Mouse (Mus musculus) cerebellum, adult 11-12 months (tissue): Measurements from ENCODE around the gene Tes.
"Not testable (repeated sequence)": the region's sequence is repeated elsewhere in the genome, so short reads cannot be mapped to it uniquely, and the experiment has no call there.

Source experiments
- DNase-seq: peaks from one replicate; pipeline ENCODE4 v3.0.0; 2022

The Tes gene

DNA sequence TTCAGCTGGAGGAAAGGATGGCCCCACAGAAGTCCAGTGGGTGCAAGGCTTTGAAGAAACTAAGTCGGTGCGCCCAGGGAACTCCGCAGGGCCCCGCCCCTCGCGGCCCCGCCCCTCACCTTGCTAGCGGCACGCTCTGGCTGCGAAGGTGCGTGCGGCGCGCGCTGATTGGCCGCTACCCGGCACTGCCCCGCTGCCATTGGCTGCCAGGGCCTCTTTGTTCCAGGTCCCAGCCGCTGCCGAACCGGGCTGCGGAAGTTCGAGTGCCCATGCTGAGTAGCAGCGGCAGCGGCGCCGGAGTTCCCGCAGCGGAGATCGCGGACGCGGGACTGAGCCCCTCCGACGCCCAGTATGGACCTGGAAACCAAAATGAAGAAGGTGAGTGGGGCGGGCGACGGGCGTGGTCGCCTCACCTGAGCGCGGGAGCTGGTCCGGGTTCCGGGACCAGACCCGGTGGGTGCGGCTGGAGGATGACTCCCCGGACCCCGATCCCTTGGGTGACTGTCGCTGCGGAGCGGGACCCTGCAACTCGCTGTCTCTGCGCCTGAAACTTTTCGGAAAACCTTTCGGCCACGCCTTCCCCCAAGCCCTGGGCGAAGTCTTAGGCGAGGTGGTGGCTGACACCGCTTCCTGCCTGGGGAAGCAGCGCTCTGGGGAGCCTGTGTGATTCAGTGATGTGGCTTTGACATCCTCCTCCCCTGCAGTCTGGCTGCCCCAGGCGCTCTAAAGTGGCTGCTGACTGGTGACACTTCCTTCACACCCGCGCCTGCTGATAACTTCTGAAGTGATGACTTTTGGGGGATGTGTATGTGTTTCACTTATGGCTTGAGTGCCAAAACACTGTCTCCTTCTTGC, at the start of gene Tes:
Tes (plus strand) TSS at position 214 of the 855 bp plus-strand sequence.
- peak; percentile 22 for DNase-seq

DNA sequence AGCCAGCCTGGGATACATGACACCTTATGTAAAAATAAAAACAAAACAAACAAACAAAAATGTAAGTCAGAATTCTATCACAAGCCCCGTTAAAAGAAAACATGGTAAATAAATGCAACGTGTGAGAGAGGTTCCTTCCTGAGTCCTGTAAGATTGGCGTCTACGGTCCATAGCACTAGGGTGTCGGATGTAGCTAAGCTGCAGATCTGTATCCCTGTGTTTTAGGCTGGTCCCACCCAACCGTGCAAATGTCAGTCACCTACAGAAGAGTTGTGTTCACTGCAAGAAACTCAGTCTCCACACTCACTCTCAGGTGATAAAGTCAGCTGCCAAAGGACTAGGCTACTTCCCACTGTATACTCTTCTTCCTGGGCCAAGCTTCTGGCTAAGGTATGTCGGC, 39.1 kb upstream of the Tes start:
- no peak for DNase-seq

GRCm38 (mm10) chr6:17027572-17027971, 37.4 kb upstream of the Tes start:
- DNase-seq, result no peak

DNA sequence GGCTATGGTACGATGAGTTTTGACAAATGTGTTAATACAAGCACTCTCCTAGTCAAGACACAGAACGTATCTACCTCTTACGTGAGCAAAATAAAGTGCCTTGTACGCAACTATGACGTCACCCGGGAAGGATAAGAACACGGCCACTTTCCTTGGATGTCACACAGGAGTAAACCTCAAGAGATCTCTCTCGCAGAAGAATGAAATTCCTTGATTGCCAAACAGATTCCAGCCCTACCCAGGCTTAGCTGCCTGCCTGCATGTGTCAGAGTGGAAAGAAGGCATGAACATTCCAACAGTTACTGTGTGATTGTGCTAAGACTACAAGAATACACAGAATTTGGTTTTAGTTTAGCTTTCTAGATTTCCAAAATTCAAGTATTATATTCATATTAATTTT, 36.1 kb upstream of the Tes start:
- no peak for DNase-seq

DNA sequence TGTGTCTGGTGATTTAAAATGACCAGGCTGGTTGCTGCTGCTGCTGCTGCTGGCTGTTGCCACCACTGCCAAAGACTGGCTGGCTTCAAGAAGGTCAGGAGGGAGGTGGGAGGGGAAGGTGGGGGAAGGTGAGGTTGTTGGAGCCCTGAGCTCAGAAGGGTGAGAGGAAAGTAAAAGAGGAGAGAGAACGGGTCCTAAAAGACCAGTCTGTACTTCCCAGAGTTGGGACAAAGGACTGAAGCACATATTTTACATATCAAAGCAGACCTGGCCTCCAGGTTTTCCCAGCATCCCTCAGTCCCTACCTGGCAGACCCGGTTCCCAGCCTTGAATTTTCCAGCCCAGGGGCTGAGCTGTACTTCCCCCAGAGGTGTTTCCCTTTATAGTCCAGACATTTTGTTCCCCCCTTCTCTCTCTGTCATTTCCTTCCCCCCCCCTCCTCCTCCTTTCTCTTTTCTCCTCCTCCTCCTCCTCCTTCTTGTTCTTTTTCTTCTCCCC, 32.7 kb upstream of the Tes start:
- no peak for DNase-seq

DNA sequence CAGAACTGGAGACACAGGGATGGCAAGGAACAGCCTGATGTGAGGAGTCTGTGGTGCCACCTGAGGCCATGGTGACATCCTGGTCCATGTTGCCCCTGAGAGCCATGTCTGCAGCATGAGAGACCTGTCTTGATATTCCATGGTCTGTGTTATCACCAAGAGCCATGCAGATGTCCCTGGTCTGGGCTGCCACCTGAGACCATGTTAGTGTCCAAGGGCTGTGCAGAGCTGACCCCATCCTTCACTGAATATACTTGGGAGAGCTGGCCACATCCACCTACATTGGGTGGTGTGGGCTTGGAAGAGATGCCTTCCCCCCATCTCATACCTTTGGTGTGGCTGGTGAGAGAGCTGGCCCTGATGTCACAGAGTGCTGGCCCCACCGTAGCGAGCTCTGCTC, 30.9 kb upstream of the Tes start:
- DNase-seq, result no peak

DNA sequence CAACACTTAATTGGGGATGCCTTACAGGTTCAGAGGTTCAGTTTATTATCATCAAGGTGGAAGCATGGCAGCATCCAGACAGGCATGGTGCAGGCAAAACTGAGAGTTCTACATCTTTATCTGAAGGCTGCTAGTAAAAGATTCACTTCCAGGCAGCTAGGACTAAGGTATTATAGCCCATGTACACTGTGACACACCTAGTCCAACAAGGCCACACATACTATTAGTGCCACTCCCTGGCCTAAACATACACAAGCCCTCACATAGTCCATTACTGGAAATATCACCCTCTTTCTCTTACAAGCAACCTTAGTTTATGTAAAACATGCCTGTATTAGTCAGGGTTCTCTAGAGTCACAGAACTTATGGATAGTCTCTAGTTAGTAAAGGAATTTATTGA, 29.7 kb upstream of the Tes start:
- no peak for DNase-seq

- no peak for DNase-seq
Measured at GRCm38 (mm10) chr6:17051432-17052025, 13.4 kb upstream of the Tes start.

GRCm38 (mm10) chr6:17053028-17053660, 11.8 kb upstream of the Tes start:
- DNase-seq, result no peak

- DNase-seq, result no peak
Measured at GRCm38 (mm10) chr6:17054781-17055180, 10.2 kb upstream of the Tes start.

GRCm38 (mm10) chr6:17055659-17056058, 9.3 kb upstream of the Tes start:
- no peak for DNase-seq

GRCm38 (mm10) chr6:17059501-17059900, 5.4 kb upstream of the Tes start:
- DNase-seq, result no peak

DNA sequence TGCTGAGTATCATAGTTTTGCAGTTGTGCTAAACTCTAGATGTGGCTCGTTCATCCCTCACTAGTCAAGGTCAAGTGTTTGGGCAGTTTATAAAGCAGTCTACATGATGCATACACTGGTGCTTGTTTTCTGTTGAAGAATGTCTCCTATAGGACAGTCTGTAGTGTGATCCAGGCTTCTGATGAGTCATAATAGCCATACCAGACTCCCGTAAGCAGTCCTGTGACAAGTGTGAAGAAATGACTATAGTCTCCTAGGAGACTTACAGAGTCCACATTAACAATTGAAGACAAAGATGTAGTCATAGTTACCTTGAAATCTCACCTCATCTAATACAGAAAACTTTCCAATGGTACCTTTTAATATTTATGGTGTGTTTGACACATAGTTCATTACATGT, 4.8 kb upstream of the Tes start:
- DNase-seq, result no peak

- not testable (repeated sequence) for DNase-seq
Measured at GRCm38 (mm10) chr6:17061826-17062225, 3.1 kb upstream of the Tes start.

DNA sequence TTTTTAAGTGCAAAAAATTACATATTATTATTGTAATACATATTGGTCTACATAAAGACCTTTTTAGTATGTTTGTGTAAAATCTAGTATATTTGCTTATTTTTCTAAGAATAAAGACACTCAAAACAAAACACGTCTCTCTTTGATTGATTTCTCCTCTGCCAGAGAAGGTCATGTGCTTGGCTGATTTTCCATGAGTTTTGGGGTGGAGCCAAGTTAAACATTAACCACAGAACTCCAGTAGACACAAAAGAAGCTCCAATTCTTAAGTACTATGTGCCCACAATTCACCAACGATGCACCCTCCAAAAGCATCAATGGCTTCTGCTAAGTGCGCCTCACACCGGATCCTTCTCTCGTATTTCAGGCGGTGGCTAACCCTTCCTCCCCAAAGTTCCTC, 2.6 kb upstream of the Tes start:
- DNase-seq, result no peak

GRCm38 (mm10) chr6:17065791-17066169, 831 bp downstream of the Tes start:
- no peak for DNase-seq

DNA sequence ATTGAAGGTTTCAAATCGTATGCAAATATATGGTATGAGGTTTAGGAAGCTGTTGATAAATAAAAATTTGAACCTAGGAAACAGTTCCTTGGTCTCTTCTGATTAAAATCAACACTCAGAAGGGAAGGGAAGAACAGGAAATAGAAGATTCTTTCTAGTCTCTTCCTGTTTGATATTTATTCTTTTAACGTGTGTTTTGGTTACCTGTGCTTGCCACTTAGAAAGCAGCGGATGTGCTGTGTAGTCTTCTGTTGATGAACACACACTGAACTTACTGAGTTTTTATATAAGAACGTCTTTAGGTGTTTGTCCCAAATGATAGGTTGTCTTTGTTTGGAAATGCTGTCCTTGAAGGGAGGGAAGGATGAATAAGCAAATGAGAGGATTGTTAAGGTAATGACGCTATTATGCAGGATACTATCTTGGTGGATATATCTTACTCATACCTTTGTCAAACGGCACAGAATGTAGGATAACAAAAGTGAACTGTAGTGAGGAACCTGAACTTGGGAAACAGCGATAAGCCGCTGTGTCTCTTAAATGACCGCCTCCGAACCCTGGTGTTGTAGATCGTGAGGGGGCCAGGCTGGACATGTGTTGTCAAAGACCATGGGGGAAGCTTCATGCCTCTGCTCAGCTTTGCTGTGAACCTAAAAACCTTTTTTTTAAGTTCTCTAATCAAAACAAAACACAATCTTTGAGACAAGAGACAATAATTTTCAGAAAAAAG, 1.4 kb downstream of the Tes start:
- DNase-seq, result no peak

DNA sequence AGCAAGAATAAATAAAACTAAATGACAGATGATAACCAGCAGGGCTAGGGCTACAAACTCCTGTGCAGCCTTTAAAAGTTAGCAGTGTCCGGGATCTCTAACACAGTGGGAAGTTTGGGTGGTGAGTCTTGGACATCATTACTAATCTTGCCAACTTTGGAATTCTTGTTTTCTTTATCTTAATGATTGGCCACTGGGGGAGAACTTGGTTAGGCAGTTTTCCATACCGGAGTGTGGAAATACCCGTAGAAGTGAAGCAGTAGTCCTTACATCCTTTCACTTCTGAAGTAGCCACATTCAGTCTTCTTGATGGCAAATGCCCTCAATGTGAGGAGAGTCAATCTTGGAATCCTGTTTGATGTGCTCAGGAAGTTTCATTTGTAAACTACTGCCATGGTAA, 7.0 kb downstream of the Tes start:
- no peak for DNase-seq

DNA sequence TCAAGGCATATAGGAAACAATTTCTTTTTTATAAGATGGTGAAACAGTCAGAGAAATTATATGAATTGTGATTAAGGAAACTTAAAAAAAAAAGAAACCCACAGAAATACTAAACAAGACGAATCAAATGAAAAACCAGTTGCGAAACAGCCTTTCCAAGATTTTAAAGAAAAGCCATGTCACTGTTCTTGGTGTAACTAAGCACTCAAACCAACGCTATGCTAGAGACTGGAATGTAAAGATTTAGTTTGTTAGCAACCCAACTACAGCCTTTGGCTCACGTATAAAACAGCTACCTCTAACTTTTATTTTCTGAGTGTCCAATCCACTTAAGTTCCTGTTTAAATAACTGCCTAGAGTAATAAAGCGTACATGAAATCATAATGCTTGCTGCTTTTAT, 7.4 kb downstream of the Tes start:
- no peak for DNase-seq

- DNase-seq, result no peak
Measured at GRCm38 (mm10) chr6:17072763-17073484, 8.0 kb downstream of the Tes start.

DNA sequence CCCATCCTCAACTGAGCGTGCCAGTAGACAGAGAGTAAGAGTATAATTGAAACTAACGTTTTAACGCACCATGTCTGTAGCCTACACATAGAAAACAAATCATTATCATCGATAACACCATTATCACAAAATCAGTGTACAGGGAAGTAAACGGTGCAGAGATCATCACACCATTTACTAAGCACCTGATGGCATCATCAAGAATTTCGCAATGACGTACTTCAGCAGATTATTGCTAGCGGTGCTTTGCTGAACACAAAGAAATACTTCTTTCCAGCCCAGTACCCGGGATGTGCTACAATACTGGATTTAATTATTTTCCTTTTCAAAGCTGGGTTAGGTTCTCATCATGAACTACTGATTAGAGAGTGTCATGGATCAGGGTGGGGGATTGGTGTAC, 12.3 kb downstream of the Tes start:
- DNase-seq, result no peak

DNA sequence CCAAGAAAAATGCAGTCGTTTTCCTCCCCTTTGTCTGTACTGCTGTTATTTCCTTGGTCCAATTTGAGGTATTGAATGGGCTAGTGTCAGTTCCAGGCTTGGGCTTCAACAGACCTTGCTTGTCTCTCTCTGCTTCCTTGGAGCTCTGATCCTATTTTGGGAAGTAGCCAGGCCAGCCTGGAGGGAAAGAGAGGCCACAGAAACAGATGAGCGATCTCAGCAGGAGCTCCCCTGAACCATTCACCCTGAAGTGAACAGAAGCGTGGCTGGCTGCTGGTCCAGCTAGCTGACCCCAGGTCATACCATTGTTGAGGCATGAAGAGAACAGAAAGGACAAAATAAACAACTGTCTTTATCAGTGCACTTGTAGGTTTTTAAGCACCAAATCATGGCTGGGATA, 12.8 kb downstream of the Tes start:
- no peak for DNase-seq

DNA sequence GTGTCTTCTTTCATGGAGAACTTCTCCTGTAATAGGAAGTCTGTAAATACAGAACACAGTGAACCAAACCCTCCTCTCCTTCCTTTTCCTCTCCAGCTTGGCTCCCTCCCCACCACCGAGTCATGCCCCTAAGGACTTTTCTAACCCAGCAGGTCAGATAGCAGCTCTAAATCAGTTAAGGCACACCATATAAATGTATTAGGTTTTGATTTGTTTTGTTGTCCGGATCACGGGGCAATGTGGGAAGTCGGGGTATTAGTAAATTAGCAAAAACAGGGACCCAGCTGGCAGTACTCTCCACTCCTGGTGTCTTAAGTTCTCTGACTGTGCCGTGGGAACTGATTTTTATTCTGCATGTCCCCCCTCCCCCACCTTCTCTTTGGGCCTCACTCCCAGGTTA, 14.4 kb downstream of the Tes start:
- DNase-seq, result no peak
